Mouse (Mus musculus): Measurements from ENCODE around the gene Foxf1. TPM values are rescaled to one million over a fixed set of nuclear protein-coding genes. Genes with fewer than 3 reads are reported as not detected.

The Foxf1 gene
- 0.53 TPM in 1 of 3 replicates, not detected in the others for total RNA-seq (2017)

DNA sequence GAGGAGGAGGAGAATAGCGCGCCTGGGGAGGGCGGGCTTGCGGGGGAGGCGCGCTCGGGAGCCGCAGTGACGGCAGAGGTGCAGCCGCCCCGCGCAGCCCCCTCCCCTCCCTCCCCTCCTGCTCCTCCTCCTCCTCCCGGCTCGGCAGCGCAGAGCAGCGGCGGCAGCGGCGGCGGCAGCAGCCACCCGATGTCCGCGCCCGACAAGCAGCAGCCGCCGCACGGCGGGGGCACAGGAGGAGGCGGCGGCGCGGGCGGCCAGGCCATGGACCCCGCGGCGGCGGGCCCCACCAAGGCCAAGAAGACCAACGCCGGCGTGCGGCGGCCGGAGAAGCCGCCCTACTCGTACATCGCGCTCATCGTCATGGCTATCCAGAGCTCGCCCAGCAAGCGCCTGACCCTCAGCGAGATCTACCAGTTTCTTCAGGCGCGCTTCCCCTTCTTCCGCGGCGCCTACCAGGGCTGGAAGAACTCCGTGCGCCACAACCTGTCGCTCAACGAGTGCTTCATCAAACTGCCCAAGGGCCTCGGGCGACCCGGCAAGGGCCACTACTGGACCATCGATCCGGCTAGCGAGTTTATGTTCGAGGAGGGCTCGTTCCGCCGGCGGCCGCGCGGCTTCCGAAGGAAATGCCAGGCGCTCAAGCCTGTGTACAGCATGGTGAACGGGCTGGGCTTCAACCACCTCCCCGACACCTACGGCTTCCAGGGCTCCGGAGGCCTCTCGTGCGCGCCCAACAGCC is at the start of gene Foxf1:
Gene Foxf1 (plus strand): TSS at position 177 of the 742 bp plus-strand sequence.
- no peak for ATAC-seq (replicated peaks; ENCODE audit: insufficient number of reproducible peaks, low FRiP score, low TSS enrichment, poor library complexity, severe bottlenecking)

DNA sequence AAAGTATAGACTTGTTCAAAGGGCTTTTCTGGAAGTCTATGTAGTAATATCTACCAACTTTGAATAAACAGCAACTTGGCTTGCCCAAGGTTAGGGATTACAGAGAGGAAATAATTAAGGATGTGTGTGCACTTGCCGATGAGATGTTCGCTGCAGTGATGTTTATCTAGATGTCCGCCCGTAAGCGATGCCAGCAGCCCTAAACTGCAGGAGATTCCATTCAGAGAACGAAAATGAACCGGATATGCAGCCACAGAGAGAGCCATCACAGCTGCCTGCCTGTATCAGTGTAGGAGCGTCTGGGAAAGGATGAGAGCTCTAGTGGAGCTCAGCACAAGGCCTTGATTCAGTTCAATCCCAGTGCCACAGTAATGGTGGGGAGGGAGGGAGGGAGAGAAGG is 48.6 kb upstream of the Foxf1 start:
- no peak for ATAC-seq (replicated peaks; ENCODE audit: insufficient number of reproducible peaks, low FRiP score, low TSS enrichment, poor library complexity, severe bottlenecking)

DNA sequence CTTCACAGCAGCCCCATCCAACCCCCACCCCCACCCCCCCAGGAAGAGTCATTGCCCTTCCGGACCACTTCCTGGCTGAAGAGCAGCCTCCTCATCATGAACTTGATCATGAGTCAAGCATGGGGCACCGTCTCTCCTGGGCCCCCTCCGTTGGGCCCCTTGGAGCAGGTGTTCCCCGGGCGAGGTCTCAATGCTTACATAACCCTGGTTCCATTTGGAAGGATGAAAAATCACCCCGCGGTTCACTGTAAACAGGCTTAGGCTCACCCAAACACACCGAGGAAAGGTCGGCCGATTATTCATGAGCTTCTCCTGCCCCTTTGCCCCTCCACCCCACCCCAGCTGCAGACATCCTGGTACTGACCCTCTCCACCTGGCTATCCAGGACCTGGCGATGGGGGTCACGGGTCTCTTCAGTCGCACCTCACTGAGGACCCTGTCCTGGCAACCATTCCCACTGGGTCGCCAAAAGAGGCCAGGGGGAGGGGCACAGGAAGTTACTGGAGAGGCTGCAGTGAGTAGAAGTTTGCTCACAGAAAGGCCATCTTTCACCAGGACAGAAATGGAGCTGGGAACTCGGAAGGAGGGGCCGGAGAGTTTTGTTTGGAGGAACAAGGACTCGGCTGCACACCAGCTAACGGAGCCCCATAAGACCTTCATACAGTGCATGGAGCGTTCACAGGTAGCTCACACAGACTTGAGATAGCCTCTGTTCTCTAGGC is 40.3 kb upstream of the Foxf1 start:
- ATAC-seq (replicated peaks; ENCODE audit: insufficient number of reproducible peaks, low FRiP score, low TSS enrichment, poor library complexity, severe bottlenecking): no peak

DNA sequence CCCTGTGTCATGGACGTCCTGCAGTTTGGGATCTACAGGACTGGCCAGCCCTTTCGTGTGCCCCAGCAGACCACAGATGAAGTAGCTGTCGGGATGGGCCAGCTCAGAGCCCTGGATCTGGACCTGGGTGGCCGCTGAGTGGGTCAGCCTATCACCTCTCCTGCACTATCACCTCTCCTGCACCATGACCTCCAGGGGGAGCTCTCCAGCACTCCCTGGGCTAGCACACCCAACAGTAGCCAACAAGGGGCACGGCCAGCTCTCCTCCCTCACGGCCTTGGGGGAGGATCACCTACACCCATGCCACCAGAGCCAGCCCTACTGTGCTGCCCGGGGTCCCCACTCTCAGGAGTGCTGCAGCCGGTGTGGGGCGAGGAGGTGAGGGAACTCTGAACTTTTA is 36.7 kb upstream of the Foxf1 start:
- no peak for ATAC-seq (replicated peaks; ENCODE audit: insufficient number of reproducible peaks, low FRiP score, low TSS enrichment, poor library complexity, severe bottlenecking)

DNA sequence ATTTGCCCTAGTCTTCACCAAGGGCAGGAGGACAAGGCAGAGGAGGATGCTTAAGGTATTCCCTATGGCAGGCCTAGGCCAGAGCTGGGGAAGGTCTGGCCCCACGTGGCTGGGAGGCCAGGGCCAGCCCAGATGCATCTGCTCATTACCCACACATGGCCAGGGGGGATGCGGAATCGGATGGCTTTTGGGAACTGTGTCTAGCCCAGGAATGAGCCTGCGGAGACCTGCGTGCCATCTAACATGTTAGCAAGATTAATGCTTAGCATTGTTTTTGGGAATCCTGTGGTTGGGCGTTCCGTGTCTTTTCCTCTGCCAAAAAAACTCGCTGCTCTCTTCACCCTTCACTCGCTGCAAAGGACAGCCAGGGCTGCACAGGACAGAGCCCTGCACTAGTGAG is 26.1 kb upstream of the Foxf1 start:
- ATAC-seq (replicated peaks; ENCODE audit: insufficient number of reproducible peaks, low FRiP score, low TSS enrichment, poor library complexity, severe bottlenecking): no peak

DNA sequence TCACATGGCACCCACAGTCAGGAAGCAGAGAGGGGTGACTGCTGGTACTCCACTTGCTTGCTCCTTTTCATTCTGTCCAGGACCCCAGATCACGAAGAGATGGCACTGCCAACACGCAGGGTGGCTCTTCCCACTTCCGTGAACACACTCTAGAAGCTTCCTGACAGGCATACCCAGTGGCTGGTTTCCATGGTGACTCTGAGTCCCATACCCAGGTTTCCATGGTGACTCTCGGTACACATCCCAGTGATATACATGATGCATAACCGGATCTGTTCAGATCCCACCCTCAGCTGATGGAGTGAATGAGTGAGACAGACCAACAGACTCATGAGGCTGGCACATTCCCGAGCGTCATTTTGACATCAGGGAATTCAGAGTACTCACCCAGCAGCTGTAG is 25.1 kb upstream of the Foxf1 start:
- ATAC-seq (replicated peaks; ENCODE audit: insufficient number of reproducible peaks, low FRiP score, low TSS enrichment, poor library complexity, severe bottlenecking): no peak

DNA sequence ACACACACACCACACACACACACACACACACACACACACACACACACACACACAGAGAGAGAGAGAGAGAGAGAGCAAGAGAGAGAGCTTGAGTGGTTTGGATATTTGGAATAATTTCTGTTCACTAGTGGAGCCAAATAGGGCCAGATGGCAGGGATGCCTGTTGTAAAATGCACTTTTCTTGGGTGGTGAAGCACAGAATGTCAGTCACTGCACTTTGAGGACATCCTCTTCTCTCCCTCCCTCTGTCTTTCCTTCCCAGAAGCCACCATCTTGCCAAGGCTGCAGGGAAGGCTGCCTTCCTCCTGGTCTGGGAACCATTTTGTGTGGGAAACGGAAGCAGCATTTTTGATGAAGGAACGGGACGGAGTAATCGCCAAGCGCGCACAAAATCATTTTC is 21.7 kb upstream of the Foxf1 start:
- no peak for ATAC-seq (replicated peaks; ENCODE audit: insufficient number of reproducible peaks, low FRiP score, low TSS enrichment, poor library complexity, severe bottlenecking)

DNA sequence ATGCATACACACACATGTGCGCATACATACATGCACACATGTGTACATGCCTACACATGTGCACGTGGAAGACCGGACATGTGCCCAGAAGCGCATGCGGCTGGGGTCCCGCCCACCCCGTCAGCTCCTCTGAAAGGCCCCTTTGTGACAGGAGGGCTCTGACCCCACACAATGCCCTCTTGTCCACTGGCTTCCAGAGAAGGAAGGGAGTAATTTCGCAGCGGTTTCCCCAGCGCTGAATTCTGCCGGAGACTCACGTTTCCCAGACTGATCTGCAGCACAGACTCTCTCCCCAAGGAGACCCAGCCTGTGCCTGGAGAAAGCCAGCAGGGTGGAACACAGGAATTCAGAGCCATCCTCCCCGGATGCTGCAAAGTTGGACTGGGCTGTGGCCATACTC is 20.5 kb upstream of the Foxf1 start:
- no peak for ATAC-seq (replicated peaks; ENCODE audit: insufficient number of reproducible peaks, low FRiP score, low TSS enrichment, poor library complexity, severe bottlenecking)

DNA sequence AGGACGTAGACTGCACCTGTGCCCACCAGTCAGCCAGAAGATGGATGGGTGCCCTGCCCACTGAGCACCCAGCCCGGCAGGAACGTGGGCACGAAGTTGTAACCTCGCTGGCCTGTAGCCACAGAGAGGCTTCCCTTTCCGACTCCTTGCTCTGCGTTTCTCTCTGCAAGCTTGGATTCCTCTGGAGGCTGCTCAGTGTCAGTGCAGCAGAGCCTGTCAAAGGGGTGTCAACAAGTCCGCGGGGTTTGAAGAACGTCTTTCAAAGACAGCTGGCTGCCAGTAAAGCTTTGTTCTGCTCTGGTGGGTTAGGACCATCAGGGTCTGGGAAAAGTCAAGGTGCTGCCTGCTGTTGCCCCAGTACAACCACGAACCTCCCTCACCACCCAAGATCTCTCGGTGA is 12.7 kb upstream of the Foxf1 start:
- no peak for ATAC-seq (replicated peaks; ENCODE audit: insufficient number of reproducible peaks, low FRiP score, low TSS enrichment, poor library complexity, severe bottlenecking)

DNA sequence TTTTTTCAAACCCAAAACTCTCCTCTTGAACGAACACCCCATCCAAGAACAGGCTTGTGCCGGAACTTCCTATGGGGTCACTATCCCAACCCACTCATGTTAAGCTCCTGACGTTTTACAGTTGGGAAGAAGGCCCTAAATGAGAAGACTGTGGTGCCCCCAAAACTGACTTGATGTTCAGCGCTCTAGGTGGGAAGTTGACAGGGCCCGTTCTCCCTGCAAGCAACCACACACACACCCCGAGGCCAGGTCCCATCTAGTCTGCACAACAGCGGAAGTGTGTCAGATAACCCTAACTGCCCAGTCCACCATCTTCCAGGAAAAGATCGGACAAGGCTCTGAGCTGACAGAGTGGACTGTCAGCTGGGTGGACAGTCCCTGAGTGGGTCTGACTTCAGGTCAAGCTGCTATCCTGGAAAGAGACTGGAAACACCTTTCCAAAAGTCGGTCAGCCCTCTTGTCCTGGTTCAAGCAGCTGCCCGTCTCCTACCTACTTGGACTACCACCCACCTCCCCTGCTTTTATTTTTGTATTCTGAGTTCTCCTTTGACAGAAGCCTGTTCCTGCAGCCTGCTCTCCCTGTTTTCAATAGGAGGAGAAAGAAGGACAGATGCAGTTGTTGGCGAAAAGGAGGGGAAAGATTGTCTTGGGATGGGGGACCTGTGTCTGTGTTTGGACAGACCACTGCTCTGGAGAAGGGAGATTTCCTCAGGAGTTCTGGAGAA is 11.6 kb upstream of the Foxf1 start:
- ATAC-seq (replicated peaks; ENCODE audit: insufficient number of reproducible peaks, low FRiP score, low TSS enrichment, poor library complexity, severe bottlenecking): no peak

DNA sequence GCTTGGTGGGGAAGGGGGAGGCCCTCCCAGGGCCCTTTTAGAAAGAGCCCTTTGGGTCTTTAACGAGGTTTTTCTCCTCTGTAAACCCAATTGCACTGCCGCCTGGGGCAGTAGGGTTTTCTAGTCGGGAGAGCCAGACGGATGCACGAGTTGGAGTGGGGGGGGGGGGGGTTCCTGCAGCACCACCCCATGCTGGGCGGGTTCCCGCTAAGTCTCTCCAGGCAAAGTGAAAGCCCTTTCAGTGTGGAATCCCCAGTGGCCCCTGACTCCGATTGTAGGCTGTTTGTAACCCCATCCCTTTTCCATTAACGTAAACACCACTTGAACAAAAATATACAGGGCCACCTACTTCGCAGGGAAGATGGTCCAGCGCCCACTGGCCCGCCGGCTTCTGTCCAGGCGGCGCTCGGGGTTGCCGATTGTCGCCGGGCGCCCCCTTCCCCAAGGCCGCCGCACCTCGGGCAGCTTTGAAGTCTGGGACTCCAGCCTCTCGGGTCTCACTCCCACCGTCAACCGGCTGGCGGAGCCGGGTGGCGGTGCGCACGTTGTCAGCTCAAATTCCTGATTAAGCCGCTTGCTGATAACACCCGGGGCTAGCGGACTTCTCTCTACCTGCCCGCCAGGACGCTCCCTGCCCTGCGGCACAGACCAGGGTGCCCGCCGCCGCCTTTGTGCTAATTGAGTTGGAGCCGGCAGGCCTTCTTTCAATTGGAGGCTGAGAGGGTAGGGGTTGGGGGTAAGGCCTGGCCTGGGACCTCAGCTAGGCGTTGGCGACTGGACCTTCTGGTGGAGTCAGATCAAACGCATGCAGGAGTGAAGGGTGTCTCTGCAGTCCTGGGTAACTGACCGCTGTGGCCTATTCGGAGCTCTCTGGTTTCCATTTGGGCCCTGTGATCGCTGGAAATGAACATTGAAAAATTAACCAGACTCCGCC is 10.7 kb upstream of the Foxf1 start:
- ATAC-seq (replicated peaks; ENCODE audit: insufficient number of reproducible peaks, low FRiP score, low TSS enrichment, poor library complexity, severe bottlenecking): no peak

DNA sequence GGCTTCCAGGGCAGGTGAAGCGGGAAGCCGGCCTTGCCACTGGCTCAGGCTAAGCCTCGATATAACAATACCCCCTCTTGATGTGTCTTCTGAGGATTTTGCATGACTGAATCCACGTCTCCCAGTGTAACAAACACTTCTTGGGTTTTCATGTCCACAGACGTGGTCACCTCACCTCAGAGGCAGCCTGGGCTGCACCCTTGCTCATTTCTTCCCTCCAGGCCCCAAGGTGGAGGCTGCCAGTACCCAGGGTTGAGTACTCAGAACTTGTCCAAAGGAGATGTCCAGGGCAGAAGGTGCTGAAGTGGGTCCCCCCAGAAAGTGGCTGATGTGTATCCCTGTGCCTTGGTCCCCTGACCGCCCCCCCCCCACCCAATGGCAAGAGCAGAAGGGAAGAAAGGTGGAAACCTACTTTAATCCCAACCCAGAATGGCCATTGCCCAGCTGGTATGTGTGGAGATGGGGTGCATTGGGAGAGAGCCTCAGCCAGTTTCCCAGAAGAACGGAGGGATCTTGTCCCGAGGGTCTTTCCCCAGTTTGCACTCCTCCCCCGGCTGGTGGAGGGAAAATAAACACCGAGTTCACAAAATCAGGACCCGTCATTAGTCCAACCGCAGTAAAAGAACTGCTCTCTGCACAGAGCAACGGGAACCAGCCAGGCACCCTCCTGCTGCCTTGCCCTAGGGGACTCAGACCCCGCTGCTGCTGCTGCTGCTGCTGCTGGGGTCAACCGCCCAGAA is 9.9 kb upstream of the Foxf1 start:
- no peak for ATAC-seq (replicated peaks; ENCODE audit: insufficient number of reproducible peaks, low FRiP score, low TSS enrichment, poor library complexity, severe bottlenecking)

DNA sequence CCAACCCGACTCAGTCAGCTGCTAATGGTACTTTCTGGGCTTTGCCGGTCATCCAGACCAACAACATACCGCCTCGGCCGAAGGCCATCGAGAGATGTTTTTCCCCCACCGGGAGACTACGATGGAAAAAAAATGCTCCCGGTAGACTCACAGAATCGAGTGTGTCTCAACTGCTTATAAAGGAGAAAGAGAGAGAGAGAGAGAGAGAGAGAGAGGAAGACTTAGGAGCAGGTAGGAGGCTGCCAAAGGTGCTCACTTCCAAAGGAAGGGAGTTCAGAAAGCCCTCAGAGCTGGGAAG is 9.4 kb upstream of the Foxf1 start:
- no peak for ATAC-seq (replicated peaks; ENCODE audit: insufficient number of reproducible peaks, low FRiP score, low TSS enrichment, poor library complexity, severe bottlenecking)

DNA sequence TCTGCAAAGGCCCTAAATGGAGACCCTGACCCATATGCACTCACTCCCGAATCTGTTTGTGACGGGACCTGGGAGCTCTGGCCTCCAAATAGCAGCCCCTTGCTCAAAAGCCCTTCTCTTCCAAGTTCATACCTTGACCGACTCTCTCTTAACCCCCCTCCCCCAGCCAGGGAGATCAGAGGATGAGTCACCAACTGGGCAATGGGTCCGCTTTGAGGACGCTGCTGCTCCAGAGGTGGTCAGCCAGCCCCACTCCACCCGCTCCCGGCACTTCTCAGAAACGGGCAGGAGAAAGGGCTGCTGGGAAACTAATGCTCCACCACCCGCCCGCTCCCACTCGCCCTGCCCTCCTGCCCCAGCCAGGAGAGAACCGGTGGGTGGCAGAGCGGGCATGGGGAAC is 8.2 kb upstream of the Foxf1 start:
- ATAC-seq (replicated peaks; ENCODE audit: insufficient number of reproducible peaks, low FRiP score, low TSS enrichment, poor library complexity, severe bottlenecking): no peak

DNA sequence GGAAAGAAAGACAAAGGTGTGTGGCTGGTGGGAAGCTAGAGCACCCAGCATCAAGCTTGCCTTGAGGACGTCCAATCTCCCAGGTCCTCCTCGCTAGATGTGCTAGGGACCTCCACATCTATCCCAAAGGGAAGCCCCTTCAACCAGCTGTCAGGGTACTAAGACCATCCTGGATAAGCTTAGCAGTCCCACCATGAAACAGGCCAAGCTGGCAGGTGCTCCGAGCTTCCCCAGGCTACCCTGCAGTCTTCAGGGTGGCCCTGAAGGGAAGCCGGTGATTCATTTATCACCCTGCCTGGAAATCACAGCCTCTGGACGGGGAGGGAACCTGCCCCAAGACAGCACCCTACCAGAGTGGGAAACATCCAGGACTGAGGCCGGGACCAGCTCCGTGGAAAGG is 7.6 kb upstream of the Foxf1 start:
- no peak for ATAC-seq (replicated peaks; ENCODE audit: insufficient number of reproducible peaks, low FRiP score, low TSS enrichment, poor library complexity, severe bottlenecking)

DNA sequence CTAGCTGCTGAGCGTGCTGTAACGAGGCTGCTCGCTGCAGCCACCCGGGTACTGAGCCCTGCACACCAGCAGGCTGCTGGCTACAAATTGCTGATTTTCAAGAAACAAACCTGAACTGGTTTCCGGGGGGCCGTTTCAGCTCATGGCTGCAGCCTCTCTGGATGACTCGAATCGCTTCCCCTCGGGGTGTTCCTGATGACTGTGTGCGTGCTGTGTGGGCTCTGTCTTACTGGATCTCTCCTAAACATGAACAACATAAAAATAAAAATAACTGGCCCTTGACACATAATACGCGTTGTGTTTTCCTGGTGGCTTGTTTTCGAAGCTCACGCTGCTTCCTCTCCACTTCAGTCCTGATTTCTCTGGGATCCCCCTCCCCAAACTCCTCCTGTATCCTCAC is 5.5 kb upstream of the Foxf1 start:
- no peak for ATAC-seq (replicated peaks; ENCODE audit: insufficient number of reproducible peaks, low FRiP score, low TSS enrichment, poor library complexity, severe bottlenecking)

DNA sequence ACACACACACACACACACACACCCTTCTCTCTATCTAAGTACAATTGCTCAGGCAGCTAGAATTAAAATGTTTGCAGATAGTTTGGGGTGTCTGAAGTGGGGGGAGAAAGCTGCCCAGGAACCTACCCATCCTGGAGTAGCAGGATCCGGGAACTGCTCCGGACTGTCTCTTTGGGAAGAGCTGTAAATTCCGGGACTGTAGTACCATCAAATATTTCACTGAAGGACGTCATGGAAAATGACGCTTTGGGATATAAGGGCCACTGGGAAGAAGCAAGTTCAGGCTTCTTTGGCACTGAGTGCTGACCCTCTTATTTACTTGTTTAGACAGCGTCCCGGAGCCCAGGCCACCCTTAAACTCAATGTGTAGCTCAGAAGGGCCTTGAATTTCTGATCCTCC is 5.0 kb upstream of the Foxf1 start:
- ATAC-seq (replicated peaks; ENCODE audit: insufficient number of reproducible peaks, low FRiP score, low TSS enrichment, poor library complexity, severe bottlenecking): no peak

DNA sequence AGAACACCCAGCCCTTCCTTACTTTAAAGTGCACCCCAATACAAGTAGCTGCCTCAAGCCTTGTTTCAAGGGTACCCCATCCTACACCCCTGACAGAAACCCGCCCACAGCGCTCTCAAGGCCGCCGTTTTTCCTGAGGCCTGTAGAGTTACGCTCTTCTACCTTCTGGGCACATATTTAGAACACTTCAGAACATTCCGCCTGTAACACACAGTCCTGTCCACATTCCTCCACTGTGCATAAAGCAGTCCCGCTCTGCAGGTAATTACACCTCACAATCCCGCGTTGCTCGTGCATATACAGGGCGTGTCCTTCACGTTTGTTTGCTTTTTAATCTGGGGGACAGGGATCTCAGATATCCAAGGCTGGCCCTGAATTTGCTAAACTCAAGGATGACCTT is 4.2 kb upstream of the Foxf1 start:
- no peak for ATAC-seq (replicated peaks; ENCODE audit: insufficient number of reproducible peaks, low FRiP score, low TSS enrichment, poor library complexity, severe bottlenecking)

Measured in monocyte, adult 5-6 weeks (primary cell).